Mouse (Mus musculus): ENCODE results near the gene Ttc30a1.
"Not testable (repeated sequence)": the region's sequence is repeated elsewhere in the genome, so short reads cannot be mapped to it uniquely, and the experiment has no call there.

Ttc30a1 gene

GRCm38 (mm10) chr2:75983091-75983490 is 1.3 kb upstream of the Ttc30a1 start:
- DNase-seq (ENCODE audit: low spot score in 2 of 2): peak in 1 of 2 experiments; percentile 24

GRCm38 (mm10) chr2:75982626-75983025 is 859 bp upstream of the Ttc30a1 start:
- peak in 1 of 2 experiments; percentile 15 for DNase-seq (ENCODE audit: low spot score in 2 of 2)

DNA sequence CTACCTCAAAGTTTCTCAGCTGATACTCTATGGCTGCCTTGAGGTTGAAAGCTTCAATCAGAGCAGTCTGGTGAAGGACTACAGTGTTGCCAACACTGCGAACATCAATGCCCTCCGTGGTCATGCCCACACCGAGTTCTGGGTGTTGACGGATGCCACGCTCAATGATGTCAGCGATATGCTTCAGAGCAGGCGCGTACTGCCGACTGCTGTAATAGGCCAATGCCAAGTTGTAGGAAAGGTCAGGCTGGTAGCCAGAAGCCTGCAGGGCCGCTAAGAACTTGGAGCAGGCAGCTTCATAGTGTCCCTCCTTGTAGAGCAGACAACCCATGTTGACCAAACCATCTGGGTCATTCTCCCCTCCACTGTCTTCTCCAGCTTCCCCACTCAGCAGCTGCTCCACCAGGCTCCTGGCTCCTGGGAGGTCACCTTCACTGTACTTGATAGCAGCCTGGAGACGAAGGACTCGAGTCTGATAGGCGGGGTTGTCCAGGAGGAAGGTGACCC is 781 bp downstream of the Ttc30a1 start:
- peak in 1 of 2 experiments; percentile 51 for DNase-seq (ENCODE audit: low spot score in 2 of 2)

DNA sequence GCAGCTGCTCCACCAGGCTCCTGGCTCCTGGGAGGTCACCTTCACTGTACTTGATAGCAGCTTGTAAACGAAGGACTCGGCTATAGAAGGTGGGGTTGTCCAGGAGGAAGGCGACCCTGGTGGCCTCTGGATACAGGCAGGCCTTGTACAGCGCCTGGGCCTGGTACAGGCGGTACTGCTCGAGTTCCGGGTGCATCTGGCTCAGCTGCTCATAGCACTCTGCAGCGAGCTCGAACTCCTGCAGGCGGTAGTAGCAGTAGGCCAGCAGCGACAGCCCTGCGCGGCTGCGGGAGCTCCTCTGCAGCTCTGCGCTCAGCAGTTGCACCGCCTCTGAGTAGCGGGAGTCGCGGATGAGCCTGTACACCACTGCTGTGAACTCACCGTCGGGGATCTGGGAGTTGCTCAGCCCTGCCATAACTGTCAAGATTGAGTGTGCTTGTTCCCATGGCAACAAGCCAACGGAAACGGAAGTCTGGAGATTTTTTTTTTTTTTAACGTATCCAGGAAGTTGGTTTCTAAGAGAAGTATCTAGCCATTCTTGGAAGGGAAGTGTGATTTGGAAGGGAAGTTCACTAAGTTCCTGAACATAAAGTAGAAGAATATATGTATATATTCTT is 3.9 kb downstream of the Ttc30a1 start, which contains the start of gene Ttc30a2:
Gene Ttc30a2 (minus strand): TSS at position 419 of the 617 bp plus-strand sequence.
- not testable (repeated sequence) for DNase-seq (ENCODE audit: low spot score in 2 of 2)

DNA sequence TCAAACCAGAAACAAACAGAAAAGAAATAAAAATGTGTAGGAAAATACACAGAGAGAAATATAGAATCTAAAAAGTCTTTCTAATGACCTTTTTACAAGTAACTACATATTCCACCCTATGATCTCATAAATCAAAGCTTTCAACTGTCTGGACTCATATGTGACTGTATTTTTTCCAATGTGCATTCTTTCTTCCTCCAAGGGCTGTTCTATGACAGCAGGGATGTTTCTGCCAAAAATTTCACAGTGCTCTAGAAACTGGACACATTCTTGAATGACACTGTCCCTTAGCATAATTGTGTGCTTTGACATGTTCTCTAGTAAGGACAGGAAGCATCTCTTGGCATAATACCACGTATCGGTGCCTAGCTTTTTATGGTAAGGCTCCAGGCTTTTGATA is 5.7 kb downstream of the Ttc30a1 start:
- not testable (repeated sequence) for DNase-seq (ENCODE audit: low spot score in 2 of 2)

- DNase-seq (ENCODE audit: low spot score in 2 of 2): no peak
These were observed 7.6 kb downstream of the Ttc30a1 start for GRCm38 (mm10) chr2:75974131-75974530.

DNA sequence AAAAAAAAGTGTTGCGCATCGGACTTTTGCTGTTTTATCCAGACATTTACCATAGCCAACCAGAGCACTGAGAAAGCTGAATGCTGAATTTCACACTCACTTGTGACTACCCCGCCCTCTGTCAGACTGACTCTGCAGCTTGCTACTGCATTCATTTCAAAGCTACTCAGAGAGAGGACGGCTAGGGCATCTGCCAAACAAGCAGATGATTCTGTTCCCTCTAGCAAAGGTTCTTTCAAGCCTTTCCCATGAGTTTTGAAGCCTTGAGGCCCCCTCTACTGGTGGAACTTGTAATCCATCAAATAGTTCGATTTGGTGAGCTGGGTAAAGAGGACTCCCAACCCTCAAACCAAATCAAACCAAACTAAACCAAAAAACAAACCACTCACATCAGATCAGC is 16.8 kb downstream of the Ttc30a1 start:
- DNase-seq (ENCODE audit: low spot score in 2 of 2): peak in 1 of 2 experiments; percentile 33

DNA sequence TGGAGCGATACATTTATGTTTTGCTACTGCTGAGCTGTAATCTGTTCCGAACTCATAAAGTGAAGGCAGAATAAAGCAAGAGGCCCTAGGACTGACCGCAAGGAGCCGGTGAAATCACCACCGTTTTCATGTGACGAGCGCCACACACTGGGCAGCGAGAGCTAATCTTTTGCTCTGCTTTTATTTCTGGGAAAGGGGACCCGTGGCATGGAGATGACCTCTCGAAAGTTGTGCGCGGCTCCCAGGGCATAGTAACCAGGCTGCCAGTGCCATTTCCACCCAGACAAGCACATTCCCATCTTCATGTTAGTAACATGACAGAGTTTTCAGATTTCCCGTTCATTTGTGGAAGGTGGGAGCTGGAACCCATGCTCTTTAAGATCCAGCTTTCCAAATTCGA is 17.3 kb downstream of the Ttc30a1 start:
- DNase-seq (ENCODE audit: low spot score in 2 of 2): peak; percentile 28 to 67

- no peak for DNase-seq (ENCODE audit: low spot score in 2 of 2)
These were observed 17.7 kb downstream of the Ttc30a1 start for GRCm38 (mm10) chr2:75964051-75964450.

GRCm38 (mm10) chr2:75963211-75963840 is 18.4 kb downstream of the Ttc30a1 start:
- DNase-seq (ENCODE audit: low spot score in 2 of 2): no peak

- DNase-seq (ENCODE audit: low spot score in 2 of 2): no peak
These were observed 21.1 kb downstream of the Ttc30a1 start for GRCm38 (mm10) chr2:75960366-75961330.

GRCm38 (mm10) chr2:75959850-75960365 is 21.9 kb downstream of the Ttc30a1 start:
- no peak for DNase-seq (ENCODE audit: low spot score in 2 of 2)

- no peak for DNase-seq (ENCODE audit: low spot score in 2 of 2)
These were observed 22.5 kb downstream of the Ttc30a1 start for GRCm38 (mm10) chr2:75959183-75959849.

DNA sequence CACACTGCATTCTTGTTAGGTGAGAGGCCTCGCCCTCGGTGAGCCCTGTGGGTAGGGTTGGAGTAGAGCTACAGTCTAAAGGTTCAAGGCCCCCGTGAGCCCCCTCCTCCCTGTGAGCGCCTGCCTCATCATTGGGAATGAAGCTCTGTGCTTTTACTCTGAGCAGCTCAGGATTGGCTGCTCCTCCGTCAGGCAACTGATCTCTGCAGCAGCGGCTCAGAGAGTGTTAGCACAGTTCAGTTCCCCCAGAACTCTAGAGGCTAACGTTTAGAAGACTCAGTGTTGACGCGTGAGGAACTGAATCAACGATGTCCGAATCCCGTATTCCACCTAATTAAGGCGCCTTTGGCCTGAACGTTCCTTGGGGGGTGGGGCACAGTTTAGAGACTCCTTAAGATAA is 26.1 kb downstream of the Ttc30a1 start:
- DNase-seq (ENCODE audit: low spot score in 2 of 2): no peak

DNA sequence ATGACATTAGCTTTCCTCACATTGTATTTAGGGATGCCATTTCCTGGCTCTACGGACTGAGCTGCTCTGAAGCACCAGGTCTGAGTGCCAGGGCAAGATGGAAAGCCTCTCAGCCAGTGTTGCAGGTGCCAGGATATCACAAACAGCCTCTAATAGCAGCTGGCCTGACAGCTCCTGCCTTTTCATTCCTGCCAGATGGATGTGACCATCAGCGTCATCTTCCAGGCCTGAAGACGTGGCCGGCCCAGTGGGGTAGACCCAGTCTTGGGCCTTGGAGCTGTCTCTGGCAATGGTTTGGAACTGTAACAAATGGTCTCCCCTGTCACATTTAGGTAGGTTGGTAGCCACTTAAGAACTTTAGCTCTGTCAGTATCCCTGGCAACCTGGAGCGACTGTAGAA is 28.4 kb downstream of the Ttc30a1 start:
- no peak for DNase-seq (ENCODE audit: low spot score in 2 of 2)

DNA sequence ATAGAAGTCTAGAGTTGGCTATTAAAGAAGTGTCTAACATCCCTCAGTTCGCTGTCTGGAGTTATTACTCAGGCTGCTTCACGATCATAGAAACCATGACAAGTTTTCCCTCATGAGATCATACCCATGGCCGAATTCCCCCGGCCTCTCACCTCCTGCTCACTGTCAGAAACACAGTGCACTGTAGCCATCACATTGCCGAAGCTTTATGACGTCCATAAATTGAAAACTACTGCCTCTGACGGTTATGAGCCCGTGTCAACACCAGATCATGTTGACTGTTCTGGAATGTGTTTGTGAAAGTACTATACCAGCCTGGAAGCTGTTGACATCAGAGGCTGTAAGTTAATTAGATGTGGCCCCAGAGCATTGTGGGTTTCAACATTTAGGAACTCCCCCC is 31.1 kb downstream of the Ttc30a1 start:
- no peak for DNase-seq (ENCODE audit: low spot score in 2 of 2)

DNA sequence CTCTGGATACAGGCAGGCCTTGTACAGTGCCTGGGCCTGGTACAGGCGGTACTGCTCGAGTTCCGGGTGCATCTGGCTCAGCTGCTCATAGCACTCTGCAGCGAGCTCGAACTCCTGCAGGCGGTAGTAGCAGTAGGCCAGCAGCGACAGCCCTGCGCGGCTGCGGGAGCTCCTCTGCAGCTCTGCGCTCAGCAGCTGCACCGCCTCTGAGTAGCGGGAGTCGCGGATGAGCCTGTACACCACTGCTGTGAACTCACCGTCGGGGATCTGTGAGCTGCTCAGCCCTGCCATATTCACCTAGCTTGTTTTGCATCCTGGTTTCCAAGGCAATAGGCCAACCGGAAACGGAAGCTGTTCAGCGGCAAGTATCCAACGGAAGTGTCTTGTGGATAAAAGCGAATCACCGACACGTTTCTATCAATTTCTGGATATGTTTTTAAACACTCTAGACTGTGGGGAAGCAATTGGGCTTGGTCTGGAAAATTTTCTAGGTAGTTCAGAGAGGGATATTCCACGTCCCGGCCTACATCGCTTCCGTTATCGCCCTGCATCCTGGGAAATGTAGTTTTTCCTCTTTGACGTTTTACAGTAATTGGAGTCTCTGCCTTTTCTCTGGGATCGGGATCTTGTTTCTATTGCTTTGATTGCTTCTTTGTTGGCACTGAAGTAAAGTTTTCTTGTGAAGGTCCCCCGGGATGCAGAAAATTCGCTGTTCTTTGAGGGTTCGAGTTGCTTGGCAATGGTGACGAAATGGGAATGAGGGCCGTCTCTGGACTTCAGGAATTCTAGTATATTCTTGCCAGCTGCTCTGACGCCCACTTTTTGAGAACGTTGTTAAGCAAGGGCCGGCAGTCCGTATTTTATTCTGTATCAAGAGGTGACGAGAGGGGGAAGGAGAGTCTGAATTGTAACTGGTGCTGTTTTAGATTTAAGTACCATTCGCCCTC is 43.4 kb downstream of the Ttc30a1 start, which contains the start of gene Ttc30b:
Gene Ttc30b (minus strand): TSS at position 469 of the 947 bp plus-strand sequence.
- DNase-seq (ENCODE audit: low spot score in 2 of 2): peak; percentile 49 to 74

DNA sequence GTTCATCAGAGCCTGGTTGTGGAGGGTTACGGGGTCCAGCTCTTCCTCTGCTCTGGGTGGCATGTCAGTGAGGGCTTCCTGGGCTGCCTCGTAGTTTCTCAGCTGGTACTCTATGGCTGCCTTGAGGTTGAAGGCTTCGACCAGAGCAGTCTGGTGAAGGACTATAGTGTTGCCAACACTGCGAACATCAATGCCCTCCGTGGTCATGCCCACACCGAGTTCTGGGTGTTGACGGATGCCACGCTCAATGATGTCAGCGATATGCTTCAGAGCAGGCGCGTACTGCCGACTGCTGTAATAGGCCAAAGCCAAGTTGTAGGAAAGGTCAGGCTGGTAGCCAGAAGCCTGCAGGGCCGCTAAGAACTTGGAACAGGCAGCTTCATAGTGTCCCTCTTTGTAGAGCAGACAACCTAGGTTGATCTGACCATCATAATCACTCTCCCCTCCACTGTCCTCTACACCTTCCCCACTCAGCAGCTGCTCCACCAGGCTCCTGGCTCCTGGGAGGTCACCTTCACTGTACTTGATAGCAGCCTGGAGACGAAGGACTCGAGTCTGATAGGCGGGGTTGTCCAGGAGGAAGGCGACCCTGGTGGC is 44.1 kb downstream of the Ttc30a1 start:
- DNase-seq (ENCODE audit: low spot score in 2 of 2): not testable (repeated sequence)

DNA sequence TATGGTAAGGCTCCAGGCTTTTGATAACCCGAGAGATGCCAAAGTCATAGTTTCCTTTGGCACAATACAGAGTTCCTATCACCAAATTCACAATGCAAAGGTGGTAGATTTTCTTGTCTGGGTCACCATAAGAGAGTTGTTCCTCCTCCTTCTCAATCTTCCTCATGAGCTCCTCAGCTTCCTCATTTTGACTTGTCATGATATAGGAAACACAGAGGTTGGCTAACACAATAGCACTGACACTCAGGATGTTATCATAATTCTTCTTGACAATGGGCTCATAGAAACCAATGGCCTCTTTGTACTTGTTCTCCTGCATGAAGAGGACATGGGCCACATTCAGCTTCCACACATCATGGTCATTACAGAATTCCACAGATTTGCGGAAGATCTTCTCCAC is 45.1 kb downstream of the Ttc30a1 start:
- not testable (repeated sequence) for DNase-seq (ENCODE audit: low spot score in 2 of 2)

- DNase-seq (ENCODE audit: low spot score in 2 of 2): no peak
These were observed 48.2 kb downstream of the Ttc30a1 start for GRCm38 (mm10) chr2:75933541-75933940.

Measured in spleen, postnatal 4 days (tissue).